Mouse (Mus musculus) hematopoietic stem cell, adult 5-6 weeks (primary cell): ENCODE measurements around the gene Olfr102. TPM values are rescaled to one million over a fixed set of nuclear protein-coding genes. Genes with fewer than 3 reads are reported as not detected.

Experiments used
- ATAC-seq, 2 experiments: fragments of 125-278 bp in 1 of 2; replicated peaks in 1 of 2; 2 replicates each; pipeline ENCODE4 v1.8.0; 2016 to 2017; ENCODE audit warnings: inconsistent platforms in 2 of 2, mild to moderate bottlenecking in 2 of 2, moderate number of reproducible peaks in 2 of 2, low read depth in 1 of 2, moderate TSS enrichment in 1 of 2; ENCODE audit not compliant: low FRiP score in 2 of 2, poor library complexity in 2 of 2, severe bottlenecking in 2 of 2, insufficient read depth in 1 of 2, low TSS enrichment in 1 of 2
- total RNA-seq: library from RNA; stranded (forward); fragments of 172-1452, 232-1000 nt; gene quantifications from 2 replicates; pipeline ENCODE4 v1.2.3, GENCODE M21; 2017

The Olfr102 gene
- total RNA-seq, result not detected in 2 replicates

- ATAC-seq, result no peak
Observed at GRCm38 (mm10) chr17:37316954-37317353, at the start of gene Olfr102. Gene Olfr102 (minus strand): TSS chr17:37317054.

GRCm38 (mm10) chr17:37359282-37359681 is 42.4 kb upstream of the Olfr102 start, which contains the start of gene Olfr104-ps:
Gene Olfr104-ps (plus strand): TSS chr17:37359582.
- ATAC-seq, result no peak

GRCm38 (mm10) chr17:37339598-37339997 is 22.7 kb upstream of the Olfr102 start, which contains the start of gene Olfr103:
Gene Olfr103 (minus strand): TSS chr17:37339698.
- no peak for ATAC-seq

GRCm38 (mm10) chr17:37310146-37310699 is 6.6 kb downstream of the Olfr102 start:
- no peak for ATAC-seq

GRCm38 (mm10) chr17:37308483-37308882 is 8.4 kb downstream of the Olfr102 start:
- no peak for ATAC-seq

GRCm38 (mm10) chr17:37304213-37304612 is 12.6 kb downstream of the Olfr102 start, which contains the start of gene Olfr101:
Gene Olfr101 (minus strand): TSS chr17:37304313.
- no peak for ATAC-seq

- no peak for ATAC-seq
Observed at GRCm38 (mm10) chr17:37283360-37283759, 33.5 kb downstream of the Olfr102 start, which contains the start of gene Olfr99. Gene Olfr99 (minus strand): TSS chr17:37283460.

GRCm38 (mm10) chr17:37280331-37280730 is 36.5 kb downstream of the Olfr102 start:
- ATAC-seq, result no peak

- no peak for ATAC-seq
Observed at GRCm38 (mm10) chr17:37276573-37276972, 40.3 kb downstream of the Olfr102 start.

- ATAC-seq, result no peak
Observed at GRCm38 (mm10) chr17:37275626-37276248, 41.1 kb downstream of the Olfr102 start.

GRCm38 (mm10) chr17:37270702-37271092 is 46.2 kb downstream of the Olfr102 start:
- peak; percentile 93 to 95 for ATAC-seq

GRCm38 (mm10) chr17:37270058-37270701 is 46.7 kb downstream of the Olfr102 start, which contains the start of gene H2-M3:
Gene H2-M3 (plus strand): TSS chr17:37270220.
- ATAC-seq, result peak; percentile 86 to 87

GRCm38 (mm10) chr17:37263626-37264025 is 53.2 kb downstream of the Olfr102 start, which contains the start of gene Olfr98:
Gene Olfr98 (minus strand): TSS chr17:37263749.
- ATAC-seq, result no peak

Other genes with a start within 250 kb of the Olfr102 start
- gene Olfr90, start 228.6 kb downstream of the Olfr102 start, total RNA-seq, result not detected in 2 replicates
- gene Olfr91, start 218.8 kb downstream of the Olfr102 start, total RNA-seq, result not detected in 2 replicates
- gene Olfr92, start 197.0 kb downstream of the Olfr102 start, total RNA-seq, result not detected in 2 replicates
- not detected in 2 replicates for gene Olfr93, start 155.6 kb downstream of the Olfr102 start, total RNA-seq
- gene Ubd, start 123.2 kb downstream of the Olfr102 start, total RNA-seq, result not detected in 2 replicates
- not detected in 2 replicates for gene Olfr94, start 116.1 kb downstream of the Olfr102 start, total RNA-seq
- not detected in 2 replicates for gene Olfr95, start 103.9 kb downstream of the Olfr102 start, total RNA-seq
- gene Olfr96, start 96.9 kb downstream of the Olfr102 start, total RNA-seq, result not detected in 2 replicates
- not detected in 2 replicates for gene Olfr97, start 79.7 kb downstream of the Olfr102 start, total RNA-seq
- not detected in 2 replicates for gene Olfr98, start 53.3 kb downstream of the Olfr102 start, total RNA-seq
- 34.3 and 53.5 TPM in 2 replicates for gene H2-M3, start 46.8 kb downstream of the Olfr102 start, total RNA-seq
- not detected in 2 replicates for gene Olfr99, start 33.6 kb downstream of the Olfr102 start, total RNA-seq
- gene Olfr101, start 12.7 kb downstream of the Olfr102 start, total RNA-seq, result not detected in 2 replicates
- not detected in 2 replicates for gene Olfr103, start 22.6 kb upstream of the Olfr102 start, total RNA-seq
- gene Olfr104-ps, start 42.5 kb upstream of the Olfr102 start, total RNA-seq, result not detected in 2 replicates
- not detected in 2 replicates for gene Olfr105-ps, start 62.0 kb upstream of the Olfr102 start, total RNA-seq
- gene Olfr106-ps, start 73.3 kb upstream of the Olfr102 start, total RNA-seq, result not detected in 2 replicates
- gene Olfr107, start 82.2 kb upstream of the Olfr102 start, total RNA-seq, result not detected in 2 replicates
- gene Olfr108, start 128.4 kb upstream of the Olfr102 start, total RNA-seq, result not detected in 2 replicates
- gene Olfr109, start 141.9 kb upstream of the Olfr102 start, total RNA-seq, result not detected in 2 replicates
- not detected in 2 replicates for gene H2-M2, start 166.5 kb upstream of the Olfr102 start, total RNA-seq
- not detected in 2 replicates for gene Olfr110, start 175.4 kb upstream of the Olfr102 start, total RNA-seq
- gene Olfr111, start 191.0 kb upstream of the Olfr102 start, total RNA-seq, result not detected in 2 replicates